21 mouse cellular contexts compared by ENCODE assay signal in genomic region chr14:16384783-16385182, GRCm38 (mm10). TPM values are rescaled to one million over a fixed set of nuclear protein-coding genes. Genes with fewer than 3 reads are reported as not detected.
DNase-seq lines count a peak whose midpoint lies in the region; ATAC-seq lines count a peak whose summit lies in the region.
"Had no signal": no experiment of that assay in that cellular context is flagged by ENCODE, and none has a peak within 500 bp of the region (broad histone marks: within the 10 kb centered on the region; RNA-seq: fewer than 3 reads in every experiment).

No protein-coding gene starts in this region.

- no peak overlapping the region for H3K27ac ChIP-seq in heart, embryonic 12.5 days (ENCODE audit: poor library complexity, severe bottlenecking)
- H3K27ac ChIP-seq in liver, embryonic 13.5 days: peak overlapping the region; percentile 58
- H3K27ac ChIP-seq in stomach, embryonic 15.5 days: no peak overlapping the region
- H3K27ac ChIP-seq: embryonic facial prominence, embryonic 13.5 days; hindbrain, embryonic 15.5 days; kidney, postnatal 0 days; limb, embryonic 13.5 days; lung, embryonic 15.5 days; midbrain, embryonic 13.5 days; neural tube, embryonic 13.5 days had no signal

- peaks cover 9% of the 10 kb centered on the region for H3K36me3 ChIP-seq in heart, embryonic 12.5 days
- peaks cover 10% of the 10 kb centered on the region; the same call in 1 of the 2 replicates for H3K36me3 ChIP-seq in liver, embryonic 13.5 days
- no peaks in the 10 kb centered on the region for H3K36me3 ChIP-seq in stomach, embryonic 15.5 days
- H3K36me3 ChIP-seq: embryonic facial prominence, embryonic 13.5 days; hindbrain, embryonic 15.5 days; midbrain, embryonic 13.5 days had no signal

- DNase-seq in heart, adult 9 months (ENCODE audit: low spot score in 2 of 2): no peak
- peak; percentile 57 for DNase-seq in c-Kit-positive CD71-positive TER-119-negative erythroid progenitor cells, embryonic 14.5 days (ENCODE audit: low read depth)
- peak; percentile 35 for DNase-seq in liver, embryonic 13.5 days
- no peak for DNase-seq in urinary bladder, postnatal 14 days (ENCODE audit: low spot score)
- no peak for DNase-seq in adrenal gland, adult 2 months
- DNase-seq: cerebellum, adult 9-11 months; heart, adult 11 months; heart, postnatal 36 days; kidney, adult 11 months; lung, postnatal 4 days; thymus, adult 2 months had no signal

- peak; percentile 29; the same call in 1 of the 2 replicates for ATAC-seq in heart, embryonic 12.5 days (ENCODE audit: insufficient number of reproducible peaks, low FRiP score)
- peak; percentile 97 for ATAC-seq in liver, embryonic 13.5 days (ENCODE audit: low read depth)
- ATAC-seq in stomach, embryonic 15.5 days (ENCODE audit: insufficient read depth, low FRiP score, low read depth): peak; percentile 89; the same call in 1 of the 2 replicates
- ATAC-seq: midbrain, embryonic 13.5 days had no signal

- no peak overlapping the region for H3K4me2 ChIP-seq in heart, embryonic 12.5 days
- H3K4me2 ChIP-seq in liver, embryonic 13.5 days: peak overlapping the region; percentile 11; the same call in 1 of the 2 replicates
- no peak overlapping the region for H3K4me2 ChIP-seq in stomach, embryonic 15.5 days
- H3K4me2 ChIP-seq: embryonic facial prominence, embryonic 13.5 days; hindbrain, embryonic 15.5 days; limb, embryonic 13.5 days; lung, embryonic 15.5 days; midbrain, embryonic 13.5 days; neural tube, embryonic 13.5 days had no signal

- 18% methylated on average over 1 of the region's 1 CpGs for WGBS in heart, embryonic 12.5 days
- 25% methylated on average over 1 of the region's 1 CpGs for WGBS in liver, embryonic 13.5 days (ENCODE audit: insufficient replicate concordance)
- WGBS in stomach, embryonic 15.5 days: 50% methylated on average over 1 of the region's 1 CpGs

- no peak overlapping the region for H3K4me3 ChIP-seq in heart, embryonic 12.5 days
- H3K4me3 ChIP-seq in liver, embryonic 13.5 days (replicated peaks): no peak overlapping the region
- H3K4me3 ChIP-seq in stomach, embryonic 15.5 days (replicated peaks): no peak overlapping the region
- H3K4me3 ChIP-seq: embryonic facial prominence, embryonic 13.5 days; hindbrain, embryonic 15.5 days; limb, embryonic 13.5 days; lung, embryonic 15.5 days; midbrain, embryonic 13.5 days; neural tube, embryonic 13.5 days had no signal

- no peaks in the 10 kb centered on the region for H3K27me3 ChIP-seq in heart, embryonic 12.5 days (replicated peaks)
- no peaks in the 10 kb centered on the region for H3K27me3 ChIP-seq in liver, embryonic 13.5 days
- no peaks in the 10 kb centered on the region for H3K27me3 ChIP-seq in stomach, embryonic 15.5 days (replicated peaks)
- H3K27me3 ChIP-seq: CH12.LX; embryonic facial prominence, embryonic 13.5 days; hindbrain, embryonic 15.5 days; limb, embryonic 13.5 days; lung, embryonic 15.5 days; midbrain, embryonic 13.5 days; neural tube, embryonic 13.5 days had no signal

- peaks cover 4% of the 10 kb centered on the region for H3K4me1 ChIP-seq in heart, embryonic 12.5 days (replicated peaks)
- peaks cover 30% of the 10 kb centered on the region for H3K4me1 ChIP-seq in liver, embryonic 13.5 days (replicated peaks)
- peaks cover 7% of the 10 kb centered on the region; the same call in 1 of the 2 replicates for H3K4me1 ChIP-seq in stomach, embryonic 15.5 days

- H3K9me3 ChIP-seq in heart, embryonic 12.5 days (replicated peaks): no peaks in the 10 kb centered on the region
- H3K9me3 ChIP-seq in liver, embryonic 13.5 days (replicated peaks): no peaks in the 10 kb centered on the region
- H3K9me3 ChIP-seq in stomach, embryonic 15.5 days: no peaks in the 10 kb centered on the region
- H3K9me3 ChIP-seq: embryonic facial prominence, embryonic 13.5 days; hindbrain, embryonic 15.5 days; limb, embryonic 13.5 days; lung, embryonic 15.5 days; midbrain, embryonic 13.5 days; neural tube, embryonic 13.5 days had no signal

- no peak overlapping the region for H3K9ac ChIP-seq in heart, embryonic 12.5 days
- no peak overlapping the region for H3K9ac ChIP-seq in liver, embryonic 13.5 days
- no peak overlapping the region for H3K9ac ChIP-seq in stomach, embryonic 15.5 days
- H3K9ac ChIP-seq: embryonic facial prominence, embryonic 13.5 days; hindbrain, embryonic 15.5 days; limb, embryonic 13.5 days; lung, embryonic 15.5 days; midbrain, embryonic 13.5 days; neural tube, embryonic 13.5 days had no signal

RNA-seq across cellular contexts. Expression of gene Top2b, which starts 19.8 kb away (rescaled TPM):
- polyA plus RNA-seq in heart, embryonic 12.5 days (2016; fragmentation: Nextera tagmentation; extraction: Ambion mirVana): 61.7 and 63.8 TPM in 2 replicates
- polyA plus RNA-seq in liver, embryonic 13.5 days (2015; fragmentation: Nextera tagmentation; extraction: Ambion mirVana): 17.6 and 22.8 TPM in 2 replicates
- polyA plus RNA-seq in stomach, embryonic 15.5 days (2015; fragmentation: Nextera tagmentation; extraction: Ambion mirVana): 36.6 and 43.3 TPM in 2 replicates
- 10 to 100 TPM; 68.7 to 80.1 TPM for total RNA-seq in adrenal gland, adult 2 months (2021)
- 4.3 and 5.6 TPM in 2 replicates for polyA plus RNA-seq in adrenal gland, adult 2 months (2012; rRNA removed)

Comparison
In these comparisons a context has a peak if more than half of its experiments do, and no peak if none do; other contexts are left out.
1. ATAC-seq: peak in every context shown above with its lines; median percentile 97 in liver, embryonic 13.5 days; 89 in stomach, embryonic 15.5 days; 29 in heart, embryonic 12.5 days.
2. DNase-seq: peak in c-Kit-positive CD71-positive TER-119-negative erythroid progenitor cells, embryonic 14.5 days (single experiment) and liver, embryonic 13.5 days (single experiment); none in heart, adult 9 months (0 of 2), urinary bladder, postnatal 14 days (single experiment) and adrenal gland, adult 2 months (single experiment).